Mouse (Mus musculus) ES-E14 (cell line): ENCODE measurements around the gene Srebf1.

ENCODE experiments used
- CHD2 ChIP-seq: IDR thresholded peaks from 2 replicates; pipeline ENCODE4 v1.6.1; 2014; ENCODE audit warnings: mild to moderate bottlenecking, low read depth, low read length, inconsistent platforms
- HCFC1 ChIP-seq: IDR thresholded peaks from 2 replicates; pipeline ENCODE4 v1.6.1; 2012; ENCODE audit warnings: low read length, inconsistent platforms, borderline replicate concordance; ENCODE audit not compliant: insufficient read depth
- MAFK ChIP-seq: IDR thresholded peaks from 2 replicates; pipeline ENCODE4 v1.6.1; 2014; ENCODE audit warnings: mild to moderate bottlenecking, low read depth, low read length, inconsistent platforms; ENCODE audit not compliant: insufficient read depth
- ZC3H11A ChIP-seq: IDR thresholded peaks from 2 replicates; pipeline ENCODE4 v1.6.1; 2012; ENCODE audit warnings: low read depth, mild to moderate bottlenecking, inconsistent platforms, low read length, borderline replicate concordance

GRCm38 (mm10) chr11:60222469-60223236 is at the start of gene Srebf1:
- TF ChIP-seq CHD2 (peak; percentile 85), HCFC1 (no peak; the same call in 1 of the 2 replicates), ZC3H11A (no peak), MAFK (no peak)
